Mouse (Mus musculus) small intestine, adult 2 months (tissue): Measurements from ENCODE around the gene Pla2g2c.

Source experiments
- CTCF ChIP-seq: fragments of 200-500 bp; IDR thresholded peaks from 2 replicates; pipeline ENCODE4 v1.5.1; 2012; ENCODE audit warnings: low read depth, mild to moderate bottlenecking, control low read depth, inconsistent platforms, low read length, moderate library complexity, mixed read lengths; ENCODE audit not compliant: insufficient replicate concordance, insufficient read length; ENCODE audit errors: extremely low read depth
- POLR2A ChIP-seq: fragments of 200-500 bp; IDR thresholded peaks from 2 replicates; pipeline ENCODE4 v1.6.1; 2012; ENCODE audit warnings: low read depth, mild to moderate bottlenecking, control low read depth, inconsistent platforms, low read length, moderate library complexity

GRCm38 (mm10) chr4:138785721-138786120 is 61.1 kb downstream of the Pla2g2c start:
- TF ChIP-seq POLR2A, result no peak
- no peak for TF ChIP-seq CTCF
